Mouse (Mus musculus): ENCODE results near the gene Prss32.
"Not testable (repeated sequence)": the region's sequence is repeated elsewhere in the genome, so short reads cannot be mapped to it uniquely, and the experiment has no call there.

Prss32 gene

GRCm38 (mm10) chr17:23841145-23841544, 2.5 kb upstream of the Prss32 start:
- DNase-seq (ENCODE audit: low spot score in 2 of 2): peak; percentile 46 to 70

- DNase-seq (ENCODE audit: low spot score in 2 of 2): no peak
Observed at GRCm38 (mm10) chr17:23843141-23843811, 379 bp upstream of the Prss32 start.

- DNase-seq (ENCODE audit: low spot score in 2 of 2): no peak
Observed at GRCm38 (mm10) chr17:23850028-23850427, 6.4 kb downstream of the Prss32 start.

GRCm38 (mm10) chr17:23850853-23851749, 7.4 kb downstream of the Prss32 start:
- peak in 1 of 2 experiments; percentile 53 for DNase-seq (ENCODE audit: low spot score in 2 of 2)

- DNase-seq (ENCODE audit: low spot score in 2 of 2): peak; percentile 37 to 72
Observed at GRCm38 (mm10) chr17:23853292-23853691, 9.6 kb downstream of the Prss32 start.

- no peak for DNase-seq (ENCODE audit: low spot score in 2 of 2)
Observed at GRCm38 (mm10) chr17:23854229-23854765, 10.6 kb downstream of the Prss32 start.

GRCm38 (mm10) chr17:23857193-23857592, 13.5 kb downstream of the Prss32 start:
- DNase-seq (ENCODE audit: low spot score in 2 of 2): no peak

- no peak for DNase-seq (ENCODE audit: low spot score in 2 of 2)
Observed at GRCm38 (mm10) chr17:23857913-23858312, 14.3 kb downstream of the Prss32 start.

GRCm38 (mm10) chr17:23862926-23863325, 19.3 kb downstream of the Prss32 start:
- DNase-seq (ENCODE audit: low spot score in 2 of 2): no peak

- DNase-seq (ENCODE audit: low spot score in 2 of 2): no peak
Observed at GRCm38 (mm10) chr17:23867756-23868155, 24.1 kb downstream of the Prss32 start, which contains the start of gene Prss21. Gene Prss21, plus strand, starts transcription at chr17:23868056.

- no peak for DNase-seq (ENCODE audit: low spot score in 2 of 2)
Observed at GRCm38 (mm10) chr17:23868513-23868912, 24.9 kb downstream of the Prss32 start.

GRCm38 (mm10) chr17:23873884-23874856, 30.5 kb downstream of the Prss32 start:
- DNase-seq (ENCODE audit: low spot score in 2 of 2): no peak

GRCm38 (mm10) chr17:23876741-23877140, 33.1 kb downstream of the Prss32 start:
- no peak for DNase-seq (ENCODE audit: low spot score in 2 of 2)

GRCm38 (mm10) chr17:23877166-23877565, 33.5 kb downstream of the Prss32 start:
- DNase-seq (ENCODE audit: low spot score in 2 of 2): no peak

- not testable (repeated sequence) for DNase-seq (ENCODE audit: low spot score in 2 of 2)
Observed at GRCm38 (mm10) chr17:23880576-23880975, 36.9 kb downstream of the Prss32 start, which contains the start of the genes Dcpp1 and Dcpp2. Gene Dcpp1, plus strand, starts transcription at chr17:23880876. Gene Dcpp2, plus strand, starts transcription at chr17:23880880.
